Mouse (Mus musculus) adrenal gland, adult 18-20 months (tissue): Measurements from ENCODE around the gene Pros1. TPM values are rescaled to one million over a fixed set of nuclear protein-coding genes. Genes with fewer than 3 reads are reported as not detected.

Source experiments
- microRNA-seq, 2 experiments: library from miRNA; unstranded; fragments of <30 nt; microRNA quantifications; one replicate each; pipeline ENCODE4 v1.2.0; 2021; ENCODE audit warnings: borderline number of aligned reads in 2 of 2
- total RNA-seq, 2 experiments: library from RNA; stranded (reverse); gene quantifications; 1 replicate in 1 of 2; 2 replicates in 1 of 2; pipeline ENCODE4 v1.2.3; 2021

Gene Pros1
- total RNA-seq, 2 experiments from 2014 or later: 48.4 to 56.3 TPM

Small RNAs within 50 kb of the gene (microRNA-seq; reads per million reads assigned to microRNA genes)
- 0 reads per million in 2 experiments for gene Gm25986

Other genes with a start within 250 kb of the Pros1 start
- 10 to 100 TPM; 10.4 to 11.2 TPM for gene Nsun3, start 67.5 kb upstream of the Pros1 start, total RNA-seq
- gene Stx19, start 39.6 kb upstream of the Pros1 start, total RNA-seq: not detected
- 10 to 100 TPM in 1 of 2 experiments, 1 to 10 TPM in 1; 8.1 to 12.3 TPM for gene Arl13b, start 7.3 kb upstream of the Pros1 start, total RNA-seq